Mouse (Mus musculus) frontal cortex, postnatal 36 days (tissue): ENCODE measurements around the gene Zfp747.
"Not testable (repeated sequence)": the region's sequence is repeated elsewhere in the genome, so short reads cannot be mapped to it uniquely, and the experiment has no call there.

Experiments
- DNase-seq, 2 experiments: peaks; one replicate each; pipeline ENCODE4 v3.0.0; 2022; ENCODE audit warnings: low spot score in 2 of 2

Zfp747 gene

DNA sequence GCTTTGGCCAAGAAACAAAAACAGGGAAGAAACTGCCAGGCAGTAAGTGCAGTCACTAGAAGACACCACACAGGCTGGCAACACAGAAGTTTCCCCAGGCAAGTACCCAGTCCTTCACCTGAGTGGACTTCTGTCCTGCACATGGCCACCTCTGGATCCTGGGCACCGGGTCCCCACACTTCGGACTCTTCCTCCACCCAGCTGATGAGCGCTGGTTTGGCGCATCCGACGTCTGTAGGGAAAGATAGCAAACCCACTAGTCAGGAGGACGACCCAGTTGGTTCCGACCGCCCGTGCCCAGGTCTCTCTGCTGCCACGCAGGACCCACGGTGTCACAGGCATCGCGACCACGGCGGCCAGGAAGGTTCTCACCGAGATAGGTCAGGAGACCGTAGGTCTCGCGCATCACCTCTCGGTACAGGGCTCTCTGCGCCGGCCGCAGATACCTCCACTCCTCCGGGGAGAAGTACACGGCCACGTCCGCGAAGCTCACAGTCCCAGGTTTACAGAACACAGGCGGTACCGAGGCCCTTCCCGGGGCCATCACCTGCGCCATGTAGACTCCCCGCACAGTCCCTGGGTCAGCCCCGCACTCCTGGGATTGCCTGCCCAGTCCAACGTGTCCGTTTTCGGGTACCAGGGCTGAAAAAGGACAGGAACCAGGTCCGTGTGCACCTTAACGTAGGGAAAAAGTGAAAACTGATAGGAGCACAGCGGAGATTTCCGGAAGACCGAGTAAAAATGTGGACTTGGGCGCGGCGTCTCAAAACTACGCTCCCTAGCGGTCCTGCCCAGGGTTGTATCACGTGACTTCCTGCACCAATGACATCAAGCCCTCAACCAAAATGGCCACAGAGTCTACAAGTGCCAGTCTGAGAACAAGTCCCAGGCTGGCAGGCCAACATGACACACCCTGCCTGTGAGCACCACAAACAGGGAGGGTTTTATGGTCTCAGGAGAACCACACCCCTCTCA is at the start of gene Zfp747:
TSS of gene Zfp747 (minus strand) at position 780 of the 975 bp plus-strand sequence.
- DNase-seq = peak; percentile 88 to 94

DNA sequence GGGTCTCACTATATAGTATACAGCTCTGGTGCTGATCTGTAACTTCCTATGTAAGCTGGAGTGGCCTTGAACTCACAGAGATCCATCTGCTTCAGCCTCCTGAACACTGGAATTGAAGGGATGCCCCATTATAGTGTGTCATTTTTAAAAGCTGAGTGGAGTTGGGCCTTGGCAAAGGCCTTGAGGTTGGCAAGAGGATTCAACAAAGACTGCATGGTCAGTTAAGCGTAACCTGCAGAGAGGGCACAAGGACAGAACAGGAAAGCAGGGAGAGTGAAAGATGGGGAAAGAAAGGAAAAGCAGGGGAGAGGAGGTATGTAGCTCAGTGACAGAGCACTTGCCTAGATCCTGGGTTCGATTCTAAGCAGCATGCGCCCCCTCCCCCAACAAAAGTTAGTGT is 49.4 kb upstream of the Zfp747 start:
- no peak for DNase-seq

DNA sequence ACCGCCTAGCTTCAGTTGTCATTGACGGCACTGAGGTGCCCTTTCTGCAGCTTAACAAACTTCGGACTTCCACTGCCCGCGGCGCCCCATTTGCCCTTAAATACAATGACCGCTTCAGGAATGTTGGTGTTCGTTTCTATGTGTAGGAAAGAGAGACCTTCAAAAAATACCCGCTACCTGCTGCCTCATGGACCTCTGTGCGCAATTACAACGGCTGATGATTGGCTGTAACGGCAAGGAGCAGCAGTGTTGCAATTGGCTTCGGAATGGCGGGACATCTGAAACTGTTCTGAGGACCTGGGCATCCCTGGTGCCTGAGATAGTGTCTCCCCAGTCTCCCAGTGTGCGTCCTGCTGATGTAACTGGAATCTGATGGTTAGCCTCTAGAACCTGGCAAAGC is 46.4 kb upstream of the Zfp747 start:
- DNase-seq = peak; percentile 42 to 43

DNA sequence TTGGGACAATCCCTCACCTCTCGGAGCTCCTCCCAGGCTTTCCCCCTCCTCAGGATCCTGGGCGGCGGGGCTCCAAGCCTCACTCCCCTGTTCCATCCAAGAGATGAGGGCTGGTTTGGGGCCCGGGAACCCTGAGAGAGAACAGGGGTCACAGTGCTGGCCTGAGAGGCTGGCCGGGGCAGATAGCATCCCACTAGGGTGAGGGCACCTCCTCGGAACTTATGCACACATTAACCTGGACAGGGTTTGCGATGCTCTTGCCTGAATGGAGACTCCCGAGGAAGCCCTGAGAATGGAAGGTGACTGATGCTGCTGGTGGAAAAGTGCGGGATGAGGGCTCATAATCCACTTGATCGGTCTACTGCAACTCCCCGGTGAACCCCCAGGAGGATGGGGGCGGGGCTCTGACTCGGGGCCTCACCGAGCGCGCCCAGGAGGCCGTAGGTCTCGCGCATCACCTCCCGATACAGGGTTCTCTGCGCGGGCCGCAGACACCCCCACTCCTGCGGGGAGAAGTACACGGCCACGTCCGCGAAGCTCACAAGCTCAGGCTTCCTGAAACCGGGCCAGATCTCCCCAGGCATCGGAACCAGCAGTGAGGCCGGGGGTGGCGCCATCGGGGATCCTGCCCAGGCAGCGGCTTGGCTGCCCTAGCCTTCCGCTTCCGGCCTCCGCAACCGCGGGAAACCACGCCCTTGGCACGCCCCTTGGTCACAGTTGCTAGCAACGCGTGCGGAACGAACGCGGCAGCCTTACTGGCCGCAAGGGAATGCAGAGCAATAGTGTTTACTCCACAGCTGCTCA is 45.7 kb upstream of the Zfp747 start, which contains the start of gene Zfp688:
TSS of gene Zfp688 (minus strand) at position 681 of the 804 bp plus-strand sequence.
- peak; percentile 91 to 92 for DNase-seq

DNA sequence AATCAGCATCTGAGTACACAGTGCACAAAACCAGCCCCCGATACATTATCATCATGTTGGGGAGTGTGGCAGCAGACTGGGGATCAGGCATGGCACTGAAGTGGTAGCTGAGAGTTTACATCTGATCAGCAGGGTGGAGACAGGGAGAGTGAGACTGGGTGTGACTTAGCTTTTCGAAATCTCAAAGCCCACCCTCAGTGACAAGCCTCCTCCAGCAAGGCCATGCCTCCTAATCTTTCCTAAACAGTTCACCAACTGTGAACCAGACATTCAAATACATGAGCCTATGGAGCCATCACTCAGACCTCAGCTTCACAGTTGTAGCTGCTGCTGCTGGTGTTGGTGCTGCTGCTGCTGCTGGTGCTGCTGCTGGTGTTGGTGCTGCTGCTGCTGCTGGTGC is 35.6 kb upstream of the Zfp747 start:
- no peak for DNase-seq

DNA sequence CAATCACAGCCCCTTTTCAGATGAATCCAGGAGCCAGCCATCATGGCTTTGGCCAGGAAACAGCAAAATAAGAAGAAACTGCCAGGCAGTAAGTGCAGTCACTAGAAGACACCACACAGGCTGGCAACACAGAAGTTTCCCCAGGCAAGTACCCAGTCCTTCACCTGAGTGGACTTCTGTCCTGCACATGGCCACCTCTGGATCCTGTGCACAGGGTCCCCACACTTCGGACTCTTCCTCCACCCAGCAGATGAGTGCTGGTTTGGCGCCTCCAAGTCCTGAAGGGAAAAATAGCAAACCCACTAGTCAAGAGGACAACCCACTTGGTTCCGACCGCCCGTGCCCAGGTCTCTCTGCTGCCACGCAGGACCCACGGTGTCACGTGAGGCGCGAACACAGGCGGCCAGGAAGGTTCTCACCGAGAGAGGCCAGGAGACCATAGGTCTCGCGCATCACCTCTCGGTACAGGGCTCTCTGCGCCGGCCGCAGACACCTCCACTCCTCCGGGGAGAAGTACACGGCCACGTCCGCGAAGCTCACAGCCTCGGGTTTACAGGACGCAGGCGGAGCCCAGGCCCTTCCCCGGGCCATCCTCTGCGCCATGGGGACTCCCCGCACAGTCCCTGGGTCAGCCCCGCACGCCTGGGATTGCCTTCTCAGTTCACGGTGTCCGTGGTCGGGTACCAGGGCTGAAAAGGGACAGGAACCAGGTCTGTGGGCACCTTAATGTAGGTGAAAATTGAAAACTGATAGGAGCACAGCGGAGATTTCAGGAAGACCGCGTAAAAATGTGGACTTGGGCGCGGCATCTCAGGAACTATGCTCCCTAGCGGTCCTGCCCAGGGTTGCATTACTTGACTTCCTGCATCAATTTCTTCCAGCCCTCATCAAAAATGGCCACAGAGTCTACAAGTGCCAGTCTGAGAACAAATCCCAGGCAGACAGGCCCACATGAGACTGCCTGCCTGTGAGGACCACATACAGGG is 30.4 kb upstream of the Zfp747 start, which contains the start of gene Zfp764:
TSS of gene Zfp764 (minus strand) at position 821 of the 986 bp plus-strand sequence.
- peak; percentile 70 to 89 for DNase-seq

DNA sequence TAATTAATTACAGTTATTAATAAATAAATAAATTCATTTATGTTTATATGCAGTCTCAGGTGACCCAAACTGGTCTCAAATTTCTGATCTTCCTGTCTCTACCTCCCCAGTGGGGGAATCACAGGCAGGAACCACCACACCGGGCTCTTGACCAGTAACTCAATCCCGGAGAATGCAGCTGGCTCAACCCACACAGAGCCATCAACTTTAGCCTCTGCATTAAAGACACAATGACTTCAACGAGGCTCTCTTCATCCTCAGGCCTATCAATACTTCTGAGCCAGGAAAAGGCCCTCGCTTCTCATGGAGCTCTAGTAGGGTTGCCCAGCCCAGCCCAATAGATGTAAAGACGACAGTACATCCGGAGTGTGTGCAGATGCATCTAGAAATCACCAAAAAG is 28.3 kb upstream of the Zfp747 start:
- DNase-seq = not testable (repeated sequence)

DNA sequence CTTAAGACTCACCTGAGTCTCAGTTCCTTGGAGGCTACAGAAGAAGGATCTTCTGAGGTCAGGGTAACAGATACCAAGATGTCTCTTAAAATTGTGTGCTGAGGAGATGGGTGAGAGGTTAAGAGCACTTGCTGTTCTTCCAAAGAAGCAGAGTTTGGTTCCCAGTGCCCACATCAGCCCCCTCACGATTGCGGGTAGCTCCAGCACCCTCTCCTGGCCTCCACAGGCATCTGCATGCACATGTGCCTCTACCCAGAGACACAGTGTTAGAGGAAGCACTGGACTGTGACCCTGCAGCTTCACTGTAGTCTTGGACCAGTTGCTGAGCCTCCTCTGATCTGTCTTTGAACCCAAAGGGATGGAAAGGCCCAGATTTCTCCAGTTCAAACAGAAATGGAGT is 27.1 kb upstream of the Zfp747 start:
- no peak for DNase-seq

DNA sequence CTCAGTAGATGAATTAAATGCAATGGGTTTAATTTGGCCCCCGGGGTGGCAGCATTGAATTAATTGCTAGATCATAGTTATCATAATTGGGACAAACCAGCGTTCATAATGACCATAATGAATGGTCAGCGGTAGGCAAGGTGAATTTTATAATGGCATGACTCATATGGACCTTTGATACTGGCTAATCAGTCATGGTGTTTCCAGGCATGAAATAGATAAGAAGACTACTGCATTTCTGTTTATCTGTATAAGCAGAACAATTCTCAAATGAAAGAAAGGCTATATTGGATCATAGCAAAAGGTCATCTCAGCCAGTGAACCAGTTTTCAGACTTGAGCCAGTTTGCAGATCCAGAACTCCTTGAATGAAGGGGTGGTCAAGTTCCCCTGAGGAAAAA is 24.5 kb upstream of the Zfp747 start:
- no peak for DNase-seq

DNA sequence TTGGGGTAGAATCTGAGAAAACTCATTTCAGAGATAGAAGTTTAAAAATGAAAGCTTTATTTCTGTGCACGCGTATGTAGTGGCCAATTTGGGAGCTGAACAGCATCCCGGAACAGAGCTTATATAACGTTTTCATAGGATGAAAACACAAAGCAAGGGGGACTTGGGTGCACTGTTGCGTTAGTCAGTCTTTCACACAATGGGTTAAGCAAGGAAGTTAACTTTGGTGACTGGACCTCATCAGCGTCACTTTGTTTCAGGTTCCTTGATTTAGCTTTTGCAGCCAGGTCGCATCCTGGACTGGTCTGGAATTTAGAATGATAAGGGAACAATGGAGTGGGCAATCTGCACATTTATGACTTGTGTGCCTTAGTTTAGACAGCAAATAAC is 18.1 kb upstream of the Zfp747 start:
- no peak for DNase-seq

DNA sequence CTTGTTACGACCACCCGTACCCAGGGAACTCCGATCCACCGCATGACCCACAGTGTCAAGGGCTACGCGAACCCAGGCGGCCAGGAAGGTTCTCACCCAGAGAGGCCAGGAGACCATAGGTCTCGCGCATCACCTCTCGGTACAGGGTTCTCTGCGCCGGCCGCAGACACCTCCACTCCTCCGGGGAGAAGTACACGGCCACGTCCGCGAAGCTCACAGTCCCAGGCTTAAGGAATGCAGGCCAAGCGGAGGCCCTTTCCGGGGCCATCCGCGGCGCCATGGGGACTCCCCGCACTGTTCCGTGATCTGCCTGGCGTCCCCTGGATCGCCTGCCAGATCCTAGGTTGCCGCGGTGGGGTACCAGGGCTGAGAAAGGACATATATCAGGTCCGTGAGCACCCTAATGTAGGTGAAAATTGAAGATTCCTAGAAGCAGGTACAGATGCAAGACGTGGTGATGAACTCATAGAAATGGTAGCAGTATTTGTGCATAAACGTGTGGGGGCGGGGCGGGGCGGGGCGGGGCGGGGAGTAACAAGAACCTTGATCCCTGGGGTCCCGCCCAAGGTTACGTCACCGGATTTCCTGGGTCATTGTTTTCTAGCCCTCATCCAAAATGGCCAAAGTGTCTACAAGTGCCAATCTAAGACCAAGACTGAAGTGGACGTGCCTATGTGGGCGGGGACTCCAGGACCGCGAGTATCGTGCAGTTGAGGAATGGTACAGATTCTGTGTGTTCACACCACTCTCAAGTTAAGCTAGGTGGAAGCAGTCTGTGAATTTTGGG is 17.5 kb upstream of the Zfp747 start, which contains the start of gene E430018J23Rik:
TSS of gene E430018J23Rik (minus strand) at position 473 of the 787 bp plus-strand sequence.
- peak; percentile 95 to 99 for DNase-seq

DNA sequence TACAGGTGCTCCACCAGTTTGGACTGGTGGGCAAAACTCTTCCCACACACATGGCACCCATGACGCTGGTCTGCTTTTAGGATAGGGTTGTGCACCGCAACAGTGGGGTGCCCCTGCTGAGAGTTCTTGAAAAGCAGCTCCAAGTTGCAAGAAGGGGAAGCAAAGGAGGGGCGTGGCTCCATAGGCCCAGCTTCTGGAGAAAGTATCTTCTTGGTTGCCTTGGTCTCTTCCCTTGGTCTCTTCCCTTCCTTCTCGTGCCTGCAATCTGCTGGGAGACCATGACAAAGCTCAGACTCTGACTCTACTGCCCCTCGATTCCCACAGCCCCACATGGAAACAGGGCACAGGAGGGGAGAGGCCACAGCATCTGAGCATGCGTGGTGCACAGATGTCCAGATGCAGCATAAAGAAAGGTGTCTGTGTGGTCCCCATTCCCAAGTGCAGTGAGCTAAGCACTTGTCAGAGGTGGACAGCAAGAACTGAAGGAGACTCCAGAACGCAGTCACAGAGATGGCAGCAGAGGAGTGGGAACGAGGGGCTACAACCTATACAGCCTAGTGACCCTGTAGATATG is 16.5 kb upstream of the Zfp747 start:
- no peak for DNase-seq

DNA sequence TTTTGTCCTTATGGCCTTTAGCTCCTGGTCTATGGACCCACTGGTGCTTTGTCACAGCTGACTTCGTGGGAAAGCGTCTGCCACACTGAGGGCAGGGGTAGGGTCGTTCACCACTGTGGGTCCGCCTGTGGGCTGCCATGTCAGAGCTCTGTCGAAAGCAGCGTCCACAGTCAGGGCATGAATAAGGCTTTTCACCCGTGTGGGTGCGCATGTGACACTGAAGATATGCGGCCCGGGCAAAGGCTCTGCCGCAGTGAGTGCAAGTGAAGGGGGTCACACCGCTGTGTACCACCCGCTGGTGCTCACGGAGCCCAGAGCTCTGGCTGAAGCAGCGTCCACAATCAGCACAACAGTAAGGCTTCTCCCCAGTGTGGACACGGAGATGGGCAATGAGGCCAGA is 15.7 kb upstream of the Zfp747 start:
- no peak for DNase-seq

DNA sequence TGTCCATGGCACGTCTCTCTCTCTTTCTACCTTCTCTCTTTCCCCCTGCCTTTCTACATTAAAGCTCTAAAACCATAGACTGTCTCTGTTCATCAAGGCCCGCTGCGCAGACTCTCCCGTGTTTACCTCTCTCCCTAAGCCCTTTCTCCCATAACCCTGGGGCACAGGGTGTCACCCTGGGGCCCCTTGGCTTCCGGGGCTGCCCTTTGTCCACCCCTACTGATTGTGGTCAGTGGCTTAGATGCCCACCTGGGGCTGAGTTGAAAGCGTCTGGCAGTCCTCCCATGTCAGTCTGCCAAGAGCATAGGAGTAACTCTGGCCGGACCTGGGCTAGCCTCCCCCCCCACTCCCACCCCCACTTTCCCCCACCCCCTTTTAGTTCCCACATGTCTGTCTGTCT is 14.5 kb upstream of the Zfp747 start:
- no peak for DNase-seq

DNA sequence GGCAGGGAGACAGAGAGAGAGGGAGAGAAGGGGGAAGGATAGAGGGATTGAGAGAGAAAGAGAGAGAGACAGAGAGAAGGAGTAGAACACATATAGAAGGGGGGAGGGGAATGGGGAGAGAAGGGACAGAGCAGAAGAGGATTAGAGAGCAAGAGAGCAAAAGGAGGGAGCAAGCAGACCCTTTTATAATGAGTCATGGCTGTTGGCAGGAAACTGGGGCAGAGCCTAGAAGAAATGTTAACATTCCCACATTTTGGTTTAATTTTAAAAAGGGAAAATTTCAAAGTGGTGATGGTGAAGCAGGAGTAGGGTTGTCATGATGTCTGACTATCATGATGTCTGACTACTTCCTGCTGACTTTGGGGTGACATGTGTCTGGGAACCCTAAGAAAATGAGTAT is 12.4 kb upstream of the Zfp747 start:
- DNase-seq = not testable (repeated sequence)

DNA sequence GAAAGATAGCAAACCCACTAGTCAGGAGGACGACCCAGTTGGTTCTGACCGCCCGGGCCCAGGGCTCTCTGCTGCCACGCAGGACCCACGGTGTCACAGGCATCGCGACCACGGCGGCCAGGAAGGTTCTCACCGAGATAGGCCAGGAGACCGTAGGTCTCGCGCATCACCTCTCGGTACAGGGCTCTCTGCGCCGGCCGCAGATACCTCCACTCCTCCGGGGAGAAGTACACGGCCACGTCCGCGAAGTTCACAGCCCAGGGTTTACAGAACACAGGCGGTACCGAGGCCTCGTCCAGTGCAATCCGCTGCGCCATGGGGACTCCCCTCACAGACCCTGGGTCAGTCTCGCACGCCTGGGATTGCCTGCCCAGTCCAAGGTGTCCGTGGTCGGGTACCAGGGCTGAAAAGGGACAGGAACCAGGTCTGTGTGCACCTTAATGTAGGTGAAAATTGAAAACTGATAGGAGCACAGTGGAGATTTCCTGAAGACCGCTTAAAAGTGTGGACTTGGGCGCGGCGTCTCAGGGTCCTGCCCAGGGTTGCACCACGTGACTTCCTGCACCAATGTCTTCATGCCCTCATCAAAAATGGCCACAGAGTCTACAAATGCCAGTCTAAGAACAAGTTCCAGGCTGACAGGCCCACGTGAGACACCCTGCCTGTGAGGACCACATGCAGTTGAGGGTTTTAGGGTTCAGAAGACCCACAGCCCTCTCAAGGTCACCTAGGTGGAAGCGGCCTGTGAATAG is 11.0 kb upstream of the Zfp747 start, which contains the start of gene 9130019O22Rik:
TSS of gene 9130019O22Rik (minus strand) at position 526 of the 752 bp plus-strand sequence.
- peak; percentile 87 to 93 for DNase-seq

DNA sequence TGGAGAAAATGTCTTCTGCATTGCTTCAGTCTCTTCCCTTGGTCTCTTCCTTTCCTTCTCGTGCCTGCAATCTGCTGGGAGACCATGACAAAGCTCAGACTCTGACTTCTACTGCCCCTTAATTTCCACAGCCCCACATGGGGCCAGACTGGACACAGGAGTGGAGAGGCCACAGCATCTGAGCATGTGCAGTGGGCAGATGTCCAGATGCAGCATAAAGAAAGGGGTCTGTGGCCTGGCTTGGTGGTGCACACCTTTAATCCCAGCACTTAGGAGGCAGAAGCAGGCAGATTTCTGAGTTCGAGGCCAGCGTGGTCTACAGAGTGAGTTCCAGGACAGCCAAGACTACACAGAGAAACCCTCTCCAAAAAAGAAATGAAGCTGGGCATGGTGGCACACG is 9.7 kb upstream of the Zfp747 start:
- DNase-seq = not testable (repeated sequence)

DNA sequence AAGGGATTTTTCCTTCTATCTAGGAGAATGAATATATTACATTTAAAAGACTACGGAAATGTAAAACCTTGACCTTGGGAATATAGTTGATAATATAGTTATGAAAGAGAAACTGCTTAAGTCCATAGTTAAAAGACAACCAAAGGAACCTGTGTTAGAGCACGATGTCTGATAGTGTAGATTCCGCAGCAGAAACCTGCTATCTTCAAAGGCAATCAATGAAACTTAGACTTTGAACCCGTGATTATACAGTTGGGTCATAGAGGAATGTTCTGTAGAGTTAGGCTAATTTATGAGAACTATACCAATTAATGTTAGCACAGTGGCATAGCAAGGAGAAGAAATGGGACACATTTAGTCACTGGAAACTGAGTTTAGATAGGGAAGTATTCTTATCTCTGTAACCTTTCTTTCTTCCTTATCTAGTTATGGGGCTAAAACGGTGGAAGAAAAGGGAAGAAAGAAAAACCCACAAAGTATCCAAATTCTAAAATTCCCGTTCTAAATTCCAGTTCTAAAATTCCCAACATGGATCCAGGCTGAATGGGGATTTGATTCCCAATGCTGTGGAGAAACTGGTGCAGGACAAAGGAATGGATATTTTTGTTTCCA is 2.6 kb upstream of the Zfp747 start:
- no peak for DNase-seq

DNA sequence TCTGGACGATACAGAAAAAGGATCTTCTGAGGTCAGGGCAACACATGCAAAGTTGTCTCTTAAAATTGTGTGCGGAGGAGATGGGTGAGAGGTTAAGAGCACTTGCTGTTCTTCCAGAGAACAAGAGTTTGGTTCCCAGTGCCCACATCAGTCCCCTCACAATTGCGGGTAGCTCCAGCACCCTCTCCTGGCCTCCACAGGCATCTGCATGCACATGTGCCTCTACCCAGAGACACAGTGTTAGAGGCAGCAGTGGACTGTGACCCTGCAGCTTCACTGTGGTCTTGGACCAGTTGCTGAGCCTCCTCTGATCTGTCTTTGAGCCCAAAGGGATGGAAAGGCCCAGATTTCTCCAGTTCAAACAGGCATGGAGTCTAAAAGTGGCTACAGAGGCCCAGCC is 4.0 kb downstream of the Zfp747 start:
- DNase-seq = not testable (repeated sequence)
